Mouse (Mus musculus): ENCODE data around the gene Olfr819.
"Not testable (repeated sequence)": the region's sequence is repeated elsewhere in the genome, so short reads cannot be mapped to it uniquely, and the experiment has no call there.

The Olfr819 gene

GRCm38 (mm10) chr10:129967166-129967565 lies at the start of gene Olfr819:
Olfr819 (minus strand) TSS chr10:129967266.
- not testable (repeated sequence) for DNase-seq (ENCODE audit: low read depth, low spot score)

- no peak for DNase-seq (ENCODE audit: low read depth, low spot score)
Observed at GRCm38 (mm10) chr10:130012321-130012720, 45.3 kb upstream of the Olfr819 start, which contains the start of gene Olfr820. Olfr820 (plus strand) TSS chr10:130012621.

GRCm38 (mm10) chr10:130005366-130005765 lies 38.3 kb upstream of the Olfr819 start:
- DNase-seq (ENCODE audit: low read depth, low spot score) = peak; percentile 88

- DNase-seq (ENCODE audit: low read depth, low spot score) = peak; percentile 94
Observed at GRCm38 (mm10) chr10:130004104-130004503, 37.0 kb upstream of the Olfr819 start.

GRCm38 (mm10) chr10:129984962-129985361 lies 17.9 kb upstream of the Olfr819 start, which contains the start of gene Gm10310:
Gm10310 (minus strand) TSS chr10:129985062.
- not testable (repeated sequence) for DNase-seq (ENCODE audit: low read depth, low spot score)

GRCm38 (mm10) chr10:129981867-129982266 lies 14.8 kb upstream of the Olfr819 start:
- not testable (repeated sequence) for DNase-seq (ENCODE audit: low read depth, low spot score)

GRCm38 (mm10) chr10:129976040-129976439 lies 9.0 kb upstream of the Olfr819 start, which contains the start of gene Olfr247:
Olfr247 (minus strand) TSS chr10:129976140.
- DNase-seq (ENCODE audit: low read depth, low spot score) = not testable (repeated sequence)

GRCm38 (mm10) chr10:129972994-129973393 lies 5.9 kb upstream of the Olfr819 start:
- not testable (repeated sequence) for DNase-seq (ENCODE audit: low read depth, low spot score)

GRCm38 (mm10) chr10:129966232-129966631 lies 834 bp downstream of the Olfr819 start:
- not testable (repeated sequence) for DNase-seq (ENCODE audit: low read depth, low spot score)

- DNase-seq (ENCODE audit: low read depth, low spot score) = no peak
Observed at GRCm38 (mm10) chr10:129949000-129949399, 18.1 kb downstream of the Olfr819 start, which contains the start of gene Olfr818. Olfr818 (minus strand) TSS chr10:129949100.

GRCm38 (mm10) chr10:129915497-129915896 lies 51.6 kb downstream of the Olfr819 start, which contains the start of gene Olfr816:
Olfr816 (minus strand) TSS chr10:129915597.
- DNase-seq (ENCODE audit: low read depth, low spot score) = no peak
